Mouse (Mus musculus) urinary bladder, postnatal 14 days (tissue): ENCODE measurements around the gene Tut1.
A peak's percentile ranks its signal among the peaks of the same experiment; 100 is the strongest.

ENCODE experiments used
- DNase-seq: peaks from one replicate; pipeline ENCODE4 v3.0.0; 2021; ENCODE audit warnings: low spot score

Gene Tut1

GRCm38 (mm10) chr19:8953135-8954039 is at the start of gene Tut1:
Gene Tut1 (plus strand): TSS chr19:8953847.
- peak; percentile 88 for DNase-seq

- no peak for DNase-seq
These were observed 45.1 kb upstream of the Tut1 start for GRCm38 (mm10) chr19:8908531-8908930.

- DNase-seq: no peak
These were observed 41.8 kb upstream of the Tut1 start for GRCm38 (mm10) chr19:8911810-8912209.

- no peak for DNase-seq
These were observed 39.4 kb upstream of the Tut1 start for GRCm38 (mm10) chr19:8914212-8914611.

- DNase-seq: no peak
These were observed 34.6 kb upstream of the Tut1 start for GRCm38 (mm10) chr19:8919000-8919399.

GRCm38 (mm10) chr19:8919684-8920072 is 34.0 kb upstream of the Tut1 start:
- no peak for DNase-seq

- peak; percentile 96 for DNase-seq
These were observed 33.4 kb upstream of the Tut1 start, which contains the start of gene B3gat3 for GRCm38 (mm10) chr19:8920073-8920736. Gene B3gat3 (plus strand): TSS chr19:8920374.

- no peak for DNase-seq
These were observed 32.8 kb upstream of the Tut1 start for GRCm38 (mm10) chr19:8920836-8921291.

GRCm38 (mm10) chr19:8921741-8922140 is 31.9 kb upstream of the Tut1 start:
- no peak for DNase-seq

- no peak for DNase-seq
These were observed 26.9 kb upstream of the Tut1 start for GRCm38 (mm10) chr19:8926766-8927165.

GRCm38 (mm10) chr19:8927891-8928525 is 25.6 kb upstream of the Tut1 start:
- no peak for DNase-seq

GRCm38 (mm10) chr19:8928689-8929223 is 24.9 kb upstream of the Tut1 start:
- DNase-seq: no peak

GRCm38 (mm10) chr19:8929224-8930088 is 24.2 kb upstream of the Tut1 start, which contains the start of the genes Rom1 and Eml3:
Gene Rom1 (minus strand): TSS chr19:8929356.
Gene Eml3 (plus strand): TSS chr19:8929552.
- DNase-seq: peak; percentile 89

GRCm38 (mm10) chr19:8930117-8930516 is 23.5 kb upstream of the Tut1 start:
- no peak for DNase-seq

- no peak for DNase-seq
These were observed 22.9 kb upstream of the Tut1 start for GRCm38 (mm10) chr19:8930771-8931170.

- no peak for DNase-seq
These were observed 16.9 kb upstream of the Tut1 start for GRCm38 (mm10) chr19:8936736-8937135.

- DNase-seq: no peak
These were observed 13.0 kb upstream of the Tut1 start for GRCm38 (mm10) chr19:8940526-8941133.

- DNase-seq: no peak
These were observed 12.5 kb upstream of the Tut1 start for GRCm38 (mm10) chr19:8941136-8941514.

GRCm38 (mm10) chr19:8941515-8942217 is 12.0 kb upstream of the Tut1 start, which contains the start of gene Mta2:
Gene Mta2 (plus strand): TSS chr19:8941875.
- DNase-seq: peak; percentile 98
